Mouse (Mus musculus) embryo, embryonic 11 days (tissue): ENCODE results near the gene Dynlt1f.
A peak's percentile ranks its signal among the peaks of the same experiment; 100 is the strongest.
"Not testable (repeated sequence)": the region's sequence is repeated elsewhere in the genome, so short reads cannot be mapped to it uniquely, and the experiment has no call there.

Source experiments
- DNase-seq: peaks from one replicate; pipeline ENCODE4 v3.0.0-alpha.2; 2015

Dynlt1f gene

DNA sequence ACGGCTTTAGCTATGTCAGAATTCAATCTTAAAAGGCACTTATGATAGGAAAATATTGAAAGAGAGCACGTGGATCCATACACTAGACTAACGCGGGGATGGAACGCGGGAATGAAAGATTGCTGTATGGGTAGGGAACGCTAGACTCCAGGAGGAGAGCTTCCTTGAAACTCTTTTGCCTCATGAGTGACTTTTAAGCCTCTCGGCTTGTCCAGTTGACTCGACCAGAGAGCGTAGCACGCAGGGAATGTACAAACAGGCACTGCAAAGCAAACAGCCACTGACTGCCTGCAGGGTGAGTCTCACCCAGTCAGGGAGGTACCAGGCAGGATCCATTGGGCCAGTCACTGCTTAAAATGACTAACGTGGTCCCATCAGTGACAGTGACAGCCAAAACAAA, 33.7 kb downstream of the Dynlt1f start:
- not testable (repeated sequence) for DNase-seq

DNA sequence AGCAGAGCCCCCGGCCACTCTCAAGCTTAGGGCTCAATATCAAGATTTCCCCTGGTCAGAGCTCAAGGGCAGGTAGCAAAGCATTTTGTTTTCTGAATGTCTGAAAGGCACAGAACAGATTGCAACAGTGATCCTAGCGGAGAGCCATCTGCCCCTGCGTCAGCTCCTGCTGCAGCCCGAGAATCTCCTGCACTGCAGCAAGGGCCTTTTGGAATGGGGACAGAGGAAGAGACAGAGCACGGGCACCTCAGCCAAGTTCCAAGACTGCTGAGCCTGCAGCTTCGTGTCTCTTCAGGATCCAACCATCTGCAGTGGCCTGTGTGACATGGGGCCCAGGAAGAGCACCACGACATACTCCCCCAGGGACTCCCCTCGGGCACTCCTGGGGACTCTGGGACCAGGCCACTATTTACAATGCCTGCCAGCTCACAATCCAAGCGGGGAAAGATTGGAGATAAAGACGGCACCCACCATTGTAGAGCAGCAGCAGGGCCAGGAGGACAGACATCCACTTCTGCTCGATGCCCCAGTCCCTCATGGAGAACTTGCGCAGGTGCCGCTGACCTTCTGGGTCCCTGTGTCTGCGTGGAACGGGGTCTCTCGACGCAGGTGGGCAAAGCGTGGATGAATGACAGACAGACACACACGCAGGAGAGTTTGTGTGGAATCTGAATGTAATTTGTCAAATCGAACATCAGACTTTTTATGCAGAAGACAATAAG, 34.8 kb downstream of the Dynlt1f start:
- DNase-seq = not testable (repeated sequence)

DNA sequence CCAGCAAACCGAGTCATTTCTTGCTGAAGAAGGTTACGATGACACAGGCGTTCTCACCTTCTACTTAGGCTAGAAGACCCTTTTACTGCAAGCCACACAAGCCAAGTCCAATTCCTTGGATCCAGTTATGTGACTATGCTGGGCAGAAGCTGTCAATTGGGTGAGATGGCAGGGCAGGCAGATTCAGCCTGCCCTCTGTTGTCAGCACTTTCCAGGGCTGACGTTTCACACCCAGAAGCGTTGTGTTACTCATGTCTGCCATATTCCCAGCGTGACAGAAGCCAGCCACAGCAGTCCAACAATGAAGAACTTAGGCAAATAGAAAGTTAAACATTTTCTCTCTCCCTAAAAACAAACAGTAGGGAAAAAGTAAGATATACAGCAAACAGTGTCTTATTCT, 35.7 kb downstream of the Dynlt1f start:
- not testable (repeated sequence) for DNase-seq

DNA sequence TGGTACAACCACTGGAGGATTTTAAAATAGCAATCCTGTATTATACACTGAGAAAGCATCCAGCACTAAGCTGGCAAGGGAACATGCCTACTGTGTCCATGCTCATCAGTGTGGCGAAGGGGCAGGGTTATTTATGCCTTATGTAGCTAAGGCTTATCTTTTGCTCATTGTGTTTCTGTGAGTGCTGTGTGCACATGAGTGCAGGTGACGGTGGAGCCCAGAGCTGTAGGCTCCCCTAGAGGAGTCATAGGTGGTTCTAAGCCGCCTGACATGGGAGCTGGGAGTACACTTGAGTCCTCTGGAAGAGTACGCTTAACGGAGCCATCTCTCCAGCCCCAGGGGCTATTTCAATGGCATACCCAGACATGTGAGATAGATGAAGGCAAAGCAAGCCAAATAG, 36.4 kb downstream of the Dynlt1f start:
- DNase-seq = not testable (repeated sequence)

DNA sequence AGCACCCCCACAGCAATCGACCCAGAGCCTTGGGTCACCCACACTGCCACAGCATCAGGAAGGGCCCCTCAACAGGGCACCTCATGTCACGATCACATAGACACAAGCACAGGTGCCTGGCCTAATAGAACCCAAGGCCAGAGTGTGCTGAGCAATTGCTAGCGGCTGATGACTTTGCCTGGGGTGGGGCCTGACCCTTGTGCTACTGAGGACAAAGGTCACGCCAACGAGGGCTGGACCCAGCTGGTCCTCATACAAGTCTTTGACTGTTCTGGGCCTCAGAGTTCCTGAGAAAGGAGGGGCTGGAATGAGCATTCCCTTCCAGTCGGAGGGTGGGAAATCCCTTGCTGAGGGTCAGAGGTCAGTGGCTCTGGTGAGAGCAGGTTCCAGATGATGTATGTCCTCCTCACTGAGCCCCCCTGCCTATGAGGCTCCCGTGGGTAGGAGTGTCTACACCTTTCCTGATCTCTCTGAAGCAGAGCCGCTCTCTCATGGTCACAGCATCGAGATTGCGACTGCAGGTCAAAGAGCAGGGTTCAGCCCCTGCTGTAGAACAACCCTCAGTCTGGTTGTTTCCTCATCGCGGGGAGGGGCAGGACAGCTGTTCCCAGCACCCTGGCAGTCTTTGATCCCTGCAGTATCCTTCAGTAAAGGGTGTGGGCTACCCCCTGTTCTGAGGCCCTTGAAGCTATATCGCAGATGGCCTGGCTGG, 37.9 kb downstream of the Dynlt1f start:
- not testable (repeated sequence) for DNase-seq

DNA sequence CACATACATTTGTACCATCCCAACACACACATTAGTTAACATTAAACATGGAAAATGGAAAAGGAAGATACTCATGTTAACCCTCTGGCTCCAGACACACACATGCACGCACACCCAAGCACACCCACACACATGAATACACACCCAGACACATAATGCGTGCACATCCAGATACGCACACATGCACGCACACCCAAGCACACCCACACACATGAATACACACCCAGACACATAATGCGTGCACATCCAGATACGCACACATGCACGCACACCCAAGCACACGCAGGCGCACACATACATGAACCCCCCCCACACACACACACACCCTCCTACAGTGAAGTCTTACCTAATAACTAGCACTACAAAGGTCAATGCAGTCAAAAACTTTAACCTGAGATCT, 39.0 kb downstream of the Dynlt1f start:
- not testable (repeated sequence) for DNase-seq

DNA sequence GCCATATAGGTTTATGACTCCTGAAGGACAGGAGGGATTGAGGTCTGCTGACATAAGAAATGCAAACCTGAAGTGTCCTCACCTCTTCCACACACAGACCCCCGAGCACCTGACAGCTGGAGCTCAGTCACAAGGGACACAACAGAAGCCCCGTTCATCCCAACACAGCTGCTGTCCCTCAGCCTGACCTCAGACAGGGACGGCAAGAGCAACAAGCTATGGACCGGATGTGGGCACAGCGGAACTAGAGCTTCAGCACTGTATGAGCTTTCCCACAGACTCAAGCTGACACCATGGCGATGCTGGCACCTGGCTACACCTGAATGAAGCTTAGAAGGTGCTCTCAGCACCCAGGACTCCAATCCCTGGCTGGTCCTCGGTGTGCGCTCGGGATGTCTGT, 41.4 kb downstream of the Dynlt1f start:
- not testable (repeated sequence) for DNase-seq

DNA sequence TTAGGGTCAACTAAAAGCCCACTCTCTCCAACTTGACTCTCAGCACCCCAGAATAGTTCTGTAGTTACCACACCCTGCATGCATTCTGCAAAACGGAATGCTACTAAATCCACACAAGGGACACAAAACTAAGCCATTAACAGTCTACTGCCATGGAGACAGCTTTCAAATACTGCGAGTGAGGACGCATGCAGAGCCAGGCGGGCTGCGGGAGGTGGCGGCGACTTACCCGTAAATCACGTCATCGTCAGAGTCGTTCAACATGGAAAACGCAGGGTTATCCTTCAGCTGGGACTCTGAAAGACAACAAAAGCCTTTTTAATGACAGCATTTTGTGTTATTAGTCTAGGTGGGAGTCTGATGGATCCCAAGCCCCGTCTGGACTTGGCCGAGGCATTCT, 42.2 kb downstream of the Dynlt1f start:
- not testable (repeated sequence) for DNase-seq

DNA sequence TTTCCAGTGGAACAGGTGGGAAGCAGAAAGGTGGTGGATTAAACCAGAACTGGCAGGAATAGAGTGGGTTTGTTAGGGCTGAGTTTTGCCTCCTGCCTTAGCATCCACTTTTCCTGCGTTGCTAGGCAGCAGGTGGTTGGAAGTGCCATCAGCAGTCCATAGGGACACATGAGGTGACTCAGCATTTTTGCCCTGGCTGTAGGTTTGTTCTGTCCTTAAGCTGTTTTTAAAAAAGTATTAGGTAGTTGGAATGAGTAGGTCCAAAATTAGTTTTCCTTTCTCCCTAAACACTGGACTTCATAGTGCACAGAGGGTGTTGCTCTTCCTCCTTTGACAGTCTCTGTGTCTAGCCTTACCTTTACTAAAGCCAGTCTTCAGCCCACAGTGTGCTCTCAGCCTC, 50.4 kb downstream of the Dynlt1f start:
- DNase-seq = not testable (repeated sequence)

DNA sequence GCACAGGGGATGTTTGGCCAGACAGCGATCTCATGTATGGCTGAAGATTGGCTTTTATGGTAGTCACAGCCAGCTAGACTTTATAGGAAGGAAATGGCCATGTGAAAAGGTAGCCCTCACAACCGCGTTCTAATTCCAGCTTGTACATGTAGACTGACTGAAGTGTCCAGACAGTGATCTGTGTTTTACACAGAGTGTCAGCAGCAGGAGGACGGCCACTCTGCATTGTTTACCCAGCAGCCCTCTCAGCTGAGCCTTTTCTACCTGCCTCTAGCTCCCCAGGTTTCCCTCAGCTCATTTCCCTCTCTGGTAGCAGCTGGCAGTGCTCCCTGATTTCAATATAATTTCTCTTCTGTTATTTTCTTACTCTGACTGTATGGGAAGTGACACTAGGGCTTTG, 53.5 kb downstream of the Dynlt1f start:
- DNase-seq = not testable (repeated sequence)

DNA sequence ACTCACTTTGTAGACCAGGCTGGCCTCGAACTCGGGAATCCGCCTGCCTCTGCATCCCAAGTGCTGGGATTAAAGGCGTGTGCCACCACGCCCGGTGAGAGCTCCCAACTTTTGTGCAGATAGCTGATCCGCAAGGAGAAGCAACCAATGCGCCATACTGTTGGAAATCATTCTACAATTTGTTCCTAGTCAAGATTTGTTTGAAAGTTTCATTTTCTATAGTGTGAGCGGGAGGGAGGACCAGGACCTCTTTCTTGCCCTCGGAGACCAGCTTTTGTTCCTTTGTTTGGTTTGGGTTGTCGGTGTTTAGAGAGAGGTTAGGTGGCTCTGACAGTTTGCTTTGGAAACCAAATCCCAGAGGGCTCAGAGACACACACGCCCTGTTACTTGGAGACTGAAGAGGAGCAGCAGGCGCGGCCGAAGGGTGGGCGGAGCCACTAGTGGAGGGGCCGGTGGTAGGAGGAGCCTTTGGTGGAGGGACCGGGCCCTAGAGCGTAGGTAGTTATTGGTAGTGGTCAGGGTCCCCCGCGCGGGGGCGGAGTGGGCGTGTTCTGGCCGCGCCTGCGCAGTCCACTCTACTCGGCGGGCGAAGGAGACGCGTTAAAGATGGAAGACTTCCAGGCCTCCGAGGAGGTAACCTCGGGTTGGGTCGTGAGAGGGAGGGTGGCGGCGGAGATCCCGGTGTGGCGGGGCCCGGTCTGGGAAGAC, 54.3 kb downstream of the Dynlt1f start, which contains the start of gene Dynlt1c:
Gene Dynlt1c, plus strand, starts transcription at position 468 of the 708 bp plus-strand sequence.
- peak; percentile 89 for DNase-seq

DNA sequence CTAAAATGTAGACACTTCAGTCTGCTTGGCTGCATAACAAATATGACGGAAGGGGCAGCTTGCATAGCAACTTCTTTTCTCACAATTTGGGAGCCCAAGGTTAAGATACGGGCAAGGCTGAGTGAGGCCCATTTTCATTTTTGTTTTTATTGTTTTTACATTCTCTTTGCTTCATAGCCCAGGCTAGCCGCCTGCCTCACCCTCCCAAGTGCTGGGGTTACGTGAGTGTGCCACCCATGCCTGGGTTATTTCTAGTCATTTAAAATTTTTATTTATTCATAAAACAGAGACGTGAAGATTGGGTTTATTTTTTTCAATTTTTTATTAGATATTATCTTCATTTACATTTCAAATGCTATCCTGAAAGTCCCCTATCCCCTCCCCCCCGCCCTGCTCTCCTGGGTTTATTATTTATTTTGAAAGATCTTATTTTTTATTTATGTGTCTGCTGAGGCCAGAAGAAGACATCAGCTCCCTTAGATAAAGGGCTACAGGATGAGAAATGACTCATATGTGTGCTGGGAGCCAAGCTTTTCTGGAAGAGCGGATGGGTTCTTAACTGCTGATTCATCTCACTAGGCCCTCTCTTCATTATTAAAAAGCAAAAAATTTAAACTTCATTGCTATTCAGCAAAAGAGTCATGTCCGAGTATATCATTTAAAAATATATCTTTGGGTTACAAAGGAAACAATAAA, 55.3 kb downstream of the Dynlt1f start:
- not testable (repeated sequence) for DNase-seq

DNA sequence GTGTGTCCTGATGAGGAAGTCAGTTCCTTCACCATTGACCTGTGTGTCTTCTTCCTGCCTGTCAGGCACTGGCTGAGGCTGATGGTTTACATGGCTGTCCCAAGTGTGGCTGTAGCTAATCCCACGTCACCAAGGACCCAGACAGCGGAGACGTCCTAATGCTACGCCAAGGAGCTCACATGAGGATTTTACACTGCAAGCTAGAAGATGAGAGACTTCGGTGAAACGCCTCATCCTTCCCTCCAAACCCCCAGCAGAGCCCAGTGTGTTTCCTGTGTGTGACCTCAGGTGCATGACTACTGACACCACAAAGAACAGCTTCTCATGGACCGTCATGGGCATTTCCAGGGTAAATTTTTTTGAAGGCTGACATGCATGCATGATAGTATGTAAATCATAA, 57.3 kb downstream of the Dynlt1f start:
- not testable (repeated sequence) for DNase-seq
